Mouse (Mus musculus) limb, embryonic 11.5 days (tissue): ENCODE results near the gene Ankrd16. TPM values are rescaled to one million over a fixed set of nuclear protein-coding genes. Genes with fewer than 3 reads are reported as not detected.

Experiments
- ATAC-seq: fragments of 200-750 bp; cut with Nextera tagmentation; 2 replicates; pipeline ENCODE4 v1.8.0; 2017; ENCODE audit warnings: low read depth; ENCODE audit not compliant: insufficient number of reproducible peaks, low FRiP score, low TSS enrichment
- DNase-seq: peaks from one replicate; pipeline ENCODE4 v3.0.0-alpha.2; 2015; ENCODE audit warnings: low spot score
- H3K27ac ChIP-seq: fragments of 300-500 bp; sonication (generic); replicated peaks from 2 replicates; pipeline ENCODE4 v1.5.1; 2014; ENCODE audit warnings: low read depth, mild to moderate bottlenecking, low read length
- H3K27me3 ChIP-seq: fragments of 300-500 bp; sonication (generic); 2 replicates; pipeline ENCODE4 v1.6.1; 2014; ENCODE audit warnings: mild to moderate bottlenecking, low read length, mixed read lengths; ENCODE audit not compliant: control insufficient read depth, insufficient read depth
- H3K36me3 ChIP-seq: fragments of 300-500 bp; sonication (generic); 2 replicates; pipeline ENCODE4 v1.6.1; 2014; ENCODE audit warnings: mild to moderate bottlenecking, low read length, moderate library complexity, mixed read lengths; ENCODE audit not compliant: control insufficient read depth, insufficient read depth
- H3K4me1 ChIP-seq: fragments of 300-500 bp; sonication (generic); 2 replicates; pipeline ENCODE4 v1.6.1; 2014; ENCODE audit warnings: low read length, mixed read lengths; ENCODE audit not compliant: control insufficient read depth, insufficient read depth
- H3K4me2 ChIP-seq: fragments of 300-500 bp; sonication (generic); 2 replicates; pipeline ENCODE4 v1.6.1; 2014; ENCODE audit warnings: low read depth, mild to moderate bottlenecking, moderate library complexity; ENCODE audit not compliant: severe bottlenecking
- H3K4me3 ChIP-seq: fragments of 300-500 bp; sonication (generic); 2 replicates; pipeline ENCODE4 v1.5.1; 2014; ENCODE audit warnings: low read depth, low read length
- H3K9ac ChIP-seq: fragments of 300-500 bp; sonication (generic); 2 replicates; pipeline ENCODE4 v1.6.1; 2014; ENCODE audit warnings: mild to moderate bottlenecking, low read length
- H3K9me3 ChIP-seq: fragments of 300-500 bp; sonication (generic); 2 replicates; pipeline ENCODE4 v1.6.1; 2016; ENCODE audit warnings: low read length; ENCODE audit not compliant: control insufficient read depth
- WGBS: fragments of 180-500 bp; shearing (Covaris S2); extraction: QIAGEN DNeasy Blood & Tissue Kit; methylation state at CpG from one replicate; pipeline ENCODE4 v1.1.7; 2014; 5-methylcytosine and 5-hydroxymethylcytosine counted together
- polyA plus RNA-seq: library from polyadenylated mRNA; unstranded; fragments of >200 nt; fragmentation: Nextera tagmentation; extraction: Ambion mirVana; gene quantifications from 2 replicates; pipeline ENCODE4 v1.2.1, GENCODE M21; 2014

Ankrd16 gene
- polyA plus RNA-seq, 1 experiment from 2014 or later, result 29.8 TPM

GRCm38 (mm10) chr2:11766485-11767160, 11.1 kb upstream of the Ankrd16 start:
- no peak overlapping the region for H3K27ac ChIP-seq
- H3K4me1 ChIP-seq, result no peaks in the 10 kb centered on the region
- no peak overlapping the region for H3K4me2 ChIP-seq
- WGBS, result 80% methylated on average over 5 of the region's 5 CpGs
- H3K9me3 ChIP-seq, result no peaks in the 10 kb centered on the region
- no peak overlapping the region for H3K4me3 ChIP-seq
- no peak overlapping the region for H3K9ac ChIP-seq
- no peak for ATAC-seq
- peaks cover 5% of the 10 kb centered on the region for H3K36me3 ChIP-seq
- H3K27me3 ChIP-seq, result no peaks in the 10 kb centered on the region
- no peak for DNase-seq

GRCm38 (mm10) chr2:11767161-11767545, 10.5 kb upstream of the Ankrd16 start:
- ATAC-seq, result no peak
- WGBS, result 92% methylated on average over 10 of the region's 10 CpGs
- Histone ChIP-seq H3K27ac (no peak overlapping the region), H3K4me3 (no peak overlapping the region), H3K4me2 (no peak overlapping the region), H3K36me3 (peaks cover 5% of the 10 kb centered on the region), H3K27me3 (no peaks in the 10 kb centered on the region), H3K9ac (no peak overlapping the region), H3K9me3 (no peaks in the 10 kb centered on the region), H3K4me1 (no peaks in the 10 kb centered on the region)
- no peak for DNase-seq

- Histone ChIP-seq H3K4me2 (no peak overlapping the region), H3K9me3 (no peaks in the 10 kb centered on the region), H3K27me3 (no peaks in the 10 kb centered on the region), H3K9ac (no peak overlapping the region), H3K27ac (no peak overlapping the region), H3K4me1 (peaks cover 6% of the 10 kb centered on the region; the same call in 1 of the 2 replicates), H3K36me3 (peaks cover 2% of the 10 kb centered on the region; the same call in 1 of the 2 replicates), H3K4me3 (no peak overlapping the region)
- DNase-seq (no peak), ATAC-seq (no peak)
- WGBS, result 92% methylated on average over 4 of the region's 4 CpGs
Observed at GRCm38 (mm10) chr2:11771701-11772100, 6.0 kb upstream of the Ankrd16 start.

- no peak for ATAC-seq
- no peaks in the 10 kb centered on the region for H3K27me3 ChIP-seq
- no peaks in the 10 kb centered on the region for H3K9me3 ChIP-seq
- H3K9ac ChIP-seq, result no peak overlapping the region
- H3K4me1 ChIP-seq, result peaks cover 6% of the 10 kb centered on the region; the same call in 1 of the 2 replicates
- H3K4me3 ChIP-seq, result no peak overlapping the region
- H3K4me2 ChIP-seq, result no peak overlapping the region
- DNase-seq, result no peak
- no peak overlapping the region for H3K27ac ChIP-seq
- peaks cover 2% of the 10 kb centered on the region; the same call in 1 of the 2 replicates for H3K36me3 ChIP-seq
- 81% methylated on average over 4 of the region's 4 CpGs for WGBS
Observed at GRCm38 (mm10) chr2:11772401-11772800, 5.3 kb upstream of the Ankrd16 start.

GRCm38 (mm10) chr2:11774426-11774825, 3.2 kb upstream of the Ankrd16 start:
- Histone ChIP-seq H3K9ac (no peak overlapping the region), H3K4me2 (no peak overlapping the region), H3K36me3 (no peaks in the 10 kb centered on the region), H3K4me1 (peaks cover 10% of the 10 kb centered on the region), H3K27ac (no peak overlapping the region), H3K27me3 (no peaks in the 10 kb centered on the region), H3K9me3 (no peaks in the 10 kb centered on the region), H3K4me3 (no peak overlapping the region)
- DNase-seq (no peak), ATAC-seq (no peak)
- 83% methylated on average over 10 of the region's 10 CpGs for WGBS

GRCm38 (mm10) chr2:11775121-11775520, 2.6 kb upstream of the Ankrd16 start:
- DNase-seq (no peak), ATAC-seq (no peak)
- 0 out of 2 replicates have a peak, but pooled peaks cover 2% of the 10 kb centered on the region for H3K36me3 ChIP-seq
- no peak overlapping the region for H3K9ac ChIP-seq
- H3K4me3 ChIP-seq, result no peak overlapping the region
- 91% methylated on average over 5 of the region's 5 CpGs for WGBS
- H3K27ac ChIP-seq, result no peak overlapping the region
- no peaks in the 10 kb centered on the region for H3K27me3 ChIP-seq
- H3K4me1 ChIP-seq, result peaks cover 10% of the 10 kb centered on the region
- H3K4me2 ChIP-seq, result no peak overlapping the region
- no peaks in the 10 kb centered on the region for H3K9me3 ChIP-seq

- H3K4me3 ChIP-seq, result peak overlapping the region; percentile 85
- H3K9ac ChIP-seq, result peak overlapping the region; percentile 74; the same call in 1 of the 2 replicates
- H3K4me1 ChIP-seq, result peaks cover 10% of the 10 kb centered on the region
- peaks cover 2% of the 10 kb centered on the region; the same call in 1 of the 2 replicates for H3K36me3 ChIP-seq
- no peak overlapping the region for H3K27ac ChIP-seq
- WGBS, result 58% methylated on average over 8 of the region's 8 CpGs
- DNase-seq, result no peak
- no peaks in the 10 kb centered on the region for H3K9me3 ChIP-seq
- H3K27me3 ChIP-seq, result no peaks in the 10 kb centered on the region
- no peak for ATAC-seq
- peak overlapping the region; percentile 78 for H3K4me2 ChIP-seq
Observed at GRCm38 (mm10) chr2:11776415-11776814, 1.3 kb upstream of the Ankrd16 start.

- under 1% methylated on average over 43 of the region's 43 CpGs for WGBS
- peak overlapping the region; percentile 77 for H3K9ac ChIP-seq
- DNase-seq (peak; percentile 89), ATAC-seq (peak; percentile 88)
- H3K36me3 ChIP-seq, result peaks cover 13% of the 10 kb centered on the region
- peaks cover 10% of the 10 kb centered on the region for H3K4me1 ChIP-seq
- H3K4me2 ChIP-seq, result peak overlapping the region; percentile 62
- no peaks in the 10 kb centered on the region for H3K9me3 ChIP-seq
- H3K4me3 ChIP-seq, result peak overlapping the region; percentile 85
- H3K27ac ChIP-seq, result peak overlapping the region; percentile 81
- no peaks in the 10 kb centered on the region for H3K27me3 ChIP-seq
Observed at GRCm38 (mm10) chr2:11778087-11778823, 579 bp downstream of the Ankrd16 start.
